Mouse (Mus musculus) spleen, postnatal 36 days (tissue): Measurements from ENCODE around the gene Adamts13.

Experiments used
- DNase-seq, 2 experiments: peaks; one replicate each; pipeline ENCODE4 v3.0.0; 2022; ENCODE audit warnings: low spot score in 2 of 2, mixed read lengths in 1 of 2

The Adamts13 gene

GRCm38 (mm10) chr2:26967262-26967661 lies 6.0 kb upstream of the Adamts13 start:
- no peak for DNase-seq

GRCm38 (mm10) chr2:26973960-26974359 lies 744 bp downstream of the Adamts13 start:
- peak in 1 of 2 experiments; percentile 19 for DNase-seq

- DNase-seq = no peak
Observed at GRCm38 (mm10) chr2:26980361-26980760, 7.1 kb downstream of the Adamts13 start.

GRCm38 (mm10) chr2:26984179-26984578 lies 11.0 kb downstream of the Adamts13 start:
- no peak for DNase-seq

GRCm38 (mm10) chr2:26984640-26985039 lies 11.4 kb downstream of the Adamts13 start:
- no peak for DNase-seq

DNA sequence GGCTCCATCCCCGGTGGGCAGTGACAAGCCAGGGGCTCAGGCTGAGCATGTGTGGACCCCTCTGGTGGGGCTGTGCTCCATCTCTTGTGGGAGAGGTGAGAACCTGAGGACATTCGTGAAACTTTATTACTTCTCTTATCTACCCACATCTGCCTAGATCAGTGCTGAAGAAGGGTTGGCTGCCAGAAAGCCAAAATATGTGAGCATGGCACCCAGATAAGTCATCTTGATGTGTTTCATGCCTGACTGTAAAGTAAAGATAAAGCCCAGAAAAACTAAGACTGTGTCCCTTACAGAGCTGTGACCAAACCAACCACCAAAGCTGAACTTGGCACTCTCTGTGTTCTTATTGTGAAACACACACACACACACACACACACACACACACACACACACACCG lies 20.7 kb downstream of the Adamts13 start:
- no peak for DNase-seq

- DNase-seq = no peak
Observed at GRCm38 (mm10) chr2:26997498-26997897, 24.3 kb downstream of the Adamts13 start.

DNA sequence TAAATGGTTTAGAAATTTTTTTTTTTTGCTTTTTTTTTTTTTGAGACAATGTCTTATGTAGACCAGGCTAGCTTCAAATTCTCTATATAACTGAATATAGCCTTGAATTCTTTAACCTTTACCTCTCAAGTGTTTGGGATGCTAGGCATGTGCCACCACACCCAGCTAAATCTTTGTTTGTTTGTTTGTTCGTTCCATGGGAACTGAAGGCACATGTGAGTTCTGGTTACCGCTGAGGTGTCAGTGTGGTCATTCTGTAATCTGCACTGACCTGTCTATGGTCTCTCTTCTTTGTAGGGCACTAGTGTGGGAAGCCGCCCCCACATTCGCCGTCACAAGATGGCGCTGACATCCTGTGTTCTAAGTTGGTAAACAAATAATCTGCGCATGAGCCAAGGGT lies 24.8 kb downstream of the Adamts13 start:
- DNase-seq = no peak

DNA sequence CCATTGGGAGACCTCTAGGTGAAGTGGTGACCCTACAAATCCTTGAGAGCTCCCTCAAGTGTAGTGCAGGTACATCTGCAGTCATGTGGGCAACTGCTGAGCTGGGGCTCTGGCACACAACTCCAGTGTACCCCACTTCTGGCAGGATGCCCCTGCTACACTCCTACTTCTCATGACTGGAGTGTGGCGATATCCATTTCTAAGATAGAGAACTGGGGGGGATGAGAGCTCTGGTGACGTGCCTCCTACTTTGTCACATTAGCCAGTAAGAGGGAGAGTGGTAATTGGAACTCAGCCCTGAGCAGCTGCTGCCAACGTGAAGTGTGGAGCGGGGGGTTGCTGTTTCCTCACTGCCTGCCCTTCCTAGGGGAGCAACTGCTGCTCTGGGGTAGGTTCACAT lies 33.0 kb downstream of the Adamts13 start:
- DNase-seq = no peak

DNA sequence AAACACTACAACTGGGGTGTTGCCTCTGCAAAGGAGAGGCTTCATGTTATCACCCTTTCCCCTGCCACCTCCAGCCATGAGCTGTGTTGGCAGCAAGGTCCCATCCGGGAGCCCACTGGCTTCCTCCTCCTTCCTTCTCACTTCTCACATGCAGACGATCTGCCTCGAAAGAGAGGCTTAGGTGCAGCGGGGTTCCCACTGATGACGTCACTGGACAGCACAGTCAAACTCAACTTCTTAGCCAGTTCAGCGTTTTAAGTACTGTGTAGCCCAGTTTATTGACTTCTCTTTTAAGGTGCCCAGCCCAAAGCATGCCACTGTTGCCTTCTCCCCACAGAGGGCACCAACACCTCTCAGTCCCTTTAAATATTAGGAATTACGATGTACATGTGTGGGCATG lies 34.5 kb downstream of the Adamts13 start:
- no peak for DNase-seq

DNA sequence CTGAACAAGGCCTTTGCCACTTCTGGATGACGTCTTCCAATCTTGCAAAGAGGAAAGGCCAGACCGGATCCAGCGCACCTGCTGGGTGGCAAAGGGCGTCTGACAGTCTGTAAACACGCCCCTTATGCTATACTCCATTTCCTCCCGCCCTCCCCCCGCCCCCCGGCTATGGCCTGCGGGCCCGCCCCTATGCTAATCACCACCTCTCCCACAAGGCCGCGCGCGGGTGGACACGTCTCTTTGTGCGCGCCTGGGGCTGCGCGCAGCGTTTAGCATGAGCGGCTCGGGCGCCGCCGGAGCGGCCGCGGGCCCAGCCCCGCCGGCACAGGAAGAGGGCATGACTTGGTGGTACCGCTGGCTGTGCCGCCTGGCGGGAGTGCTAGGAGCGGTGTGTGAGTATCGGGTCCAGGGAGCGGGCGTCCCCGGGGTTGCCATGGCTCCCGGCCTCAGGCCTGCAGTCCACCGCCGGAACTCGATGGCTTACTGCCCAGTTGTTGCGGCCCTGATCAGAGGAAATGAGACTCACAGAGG lies 36.6 kb downstream of the Adamts13 start, which contains the start of gene Cacfd1:
Gene Cacfd1 (plus strand): TSS at position 213 of the 531 bp plus-strand sequence.
- peak; percentile 89 to 90 for DNase-seq

DNA sequence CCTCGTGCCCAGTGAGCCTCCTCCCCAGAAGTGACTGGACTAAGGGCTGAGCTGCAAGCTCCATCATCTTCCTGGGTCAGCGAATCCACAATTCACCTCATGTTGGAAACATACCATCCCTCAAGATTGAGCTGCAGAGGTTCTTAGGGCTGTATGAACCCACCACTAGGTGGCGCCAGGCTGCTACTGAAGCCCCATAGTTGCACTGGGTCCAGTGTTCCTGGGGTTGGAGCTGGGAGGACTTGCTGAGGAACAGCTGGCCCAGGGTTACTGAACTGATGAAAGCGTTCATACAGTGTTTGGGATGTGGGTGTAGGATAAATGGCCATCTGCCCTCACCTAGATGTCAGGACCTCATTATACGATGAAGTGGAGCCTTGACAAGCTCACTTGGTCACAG lies 44.6 kb downstream of the Adamts13 start:
- DNase-seq = peak; percentile 48 to 61

GRCm38 (mm10) chr2:27019530-27019929 lies 46.3 kb downstream of the Adamts13 start:
- no peak for DNase-seq

DNA sequence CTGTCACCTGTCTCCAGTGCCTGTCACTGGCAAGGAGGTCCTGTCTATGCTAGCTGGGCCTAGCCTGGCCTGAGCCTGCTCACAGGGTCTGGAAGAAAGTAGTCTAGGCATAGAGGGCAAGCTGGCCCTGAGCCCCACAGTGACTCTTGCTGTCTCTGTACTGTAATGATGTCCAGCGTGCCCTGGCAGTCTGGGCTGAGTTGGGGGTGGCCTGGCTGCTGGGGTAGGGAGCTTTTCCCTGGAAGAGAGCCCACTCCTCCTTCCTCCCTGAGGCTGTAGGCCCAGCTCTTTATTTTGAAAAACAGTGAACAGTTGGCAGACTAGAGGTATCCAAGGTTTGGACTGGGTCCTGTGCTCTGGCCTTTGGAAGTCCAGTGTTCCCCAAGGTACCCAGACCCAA lies 47.9 kb downstream of the Adamts13 start:
- no peak for DNase-seq

DNA sequence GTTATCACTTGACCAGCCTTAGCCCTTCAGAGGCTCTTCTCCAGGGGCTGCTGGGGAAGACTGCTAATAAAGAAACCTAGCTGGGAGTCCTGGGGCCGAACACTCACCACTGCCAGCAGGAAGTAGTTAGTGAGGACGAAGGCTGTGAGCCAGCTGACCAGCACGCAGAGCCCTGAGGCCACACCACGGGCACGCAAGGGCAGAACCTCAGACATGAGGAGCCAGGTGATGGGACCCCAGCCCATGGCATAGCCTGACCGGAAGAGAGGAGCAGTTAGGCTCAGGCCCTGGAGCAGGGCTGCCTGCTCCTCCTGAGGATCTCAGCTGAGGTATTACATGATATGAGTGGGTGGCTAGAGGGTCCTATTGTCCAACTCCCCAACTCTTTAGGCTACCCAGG lies 49.4 kb downstream of the Adamts13 start:
- DNase-seq = no peak

DNA sequence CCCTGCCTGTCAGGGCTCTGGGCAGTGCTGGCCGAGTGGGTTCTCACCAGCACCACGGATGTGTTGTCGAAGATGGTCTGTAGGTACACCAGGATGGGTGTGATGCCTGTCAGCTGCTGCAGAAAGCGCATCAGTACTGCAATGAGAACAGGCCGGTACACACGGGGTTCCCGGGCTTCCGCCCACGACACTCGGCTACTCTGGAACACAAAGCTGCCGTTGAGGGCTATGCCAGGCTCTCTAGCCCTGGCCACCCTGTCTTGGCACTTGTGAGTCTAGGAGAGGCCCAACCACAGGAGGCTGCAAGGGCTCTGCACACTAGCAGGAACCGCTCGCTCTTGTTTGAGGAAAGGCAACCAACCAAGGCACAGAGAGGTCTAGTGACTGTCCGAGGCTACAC lies 50.9 kb downstream of the Adamts13 start:
- no peak for DNase-seq

DNA sequence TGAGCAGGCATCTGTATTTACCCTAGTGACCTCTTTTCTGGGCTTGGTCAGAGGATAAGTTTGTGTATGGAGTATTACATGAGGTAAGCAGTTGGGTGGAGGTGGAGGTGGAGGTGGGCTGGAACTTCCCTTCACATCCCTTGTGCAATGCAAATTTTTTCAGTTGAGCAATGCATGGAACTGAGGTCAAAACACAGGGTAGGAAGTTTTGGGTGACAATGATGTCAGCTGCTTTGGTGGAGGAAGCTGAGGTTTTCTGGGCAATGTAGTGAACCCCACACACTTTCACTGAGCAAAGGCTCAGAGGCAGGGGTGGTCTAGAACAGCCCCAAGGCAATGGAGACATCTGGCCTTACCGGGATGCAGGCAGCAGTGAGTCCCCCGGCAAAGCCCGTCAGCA lies 52.3 kb downstream of the Adamts13 start:
- DNase-seq = peak; percentile 66 to 69

GRCm38 (mm10) chr2:27026332-27026731 lies 53.1 kb downstream of the Adamts13 start:
- DNase-seq = no peak

GRCm38 (mm10) chr2:27026857-27027617 lies 53.8 kb downstream of the Adamts13 start:
- no peak for DNase-seq

DNA sequence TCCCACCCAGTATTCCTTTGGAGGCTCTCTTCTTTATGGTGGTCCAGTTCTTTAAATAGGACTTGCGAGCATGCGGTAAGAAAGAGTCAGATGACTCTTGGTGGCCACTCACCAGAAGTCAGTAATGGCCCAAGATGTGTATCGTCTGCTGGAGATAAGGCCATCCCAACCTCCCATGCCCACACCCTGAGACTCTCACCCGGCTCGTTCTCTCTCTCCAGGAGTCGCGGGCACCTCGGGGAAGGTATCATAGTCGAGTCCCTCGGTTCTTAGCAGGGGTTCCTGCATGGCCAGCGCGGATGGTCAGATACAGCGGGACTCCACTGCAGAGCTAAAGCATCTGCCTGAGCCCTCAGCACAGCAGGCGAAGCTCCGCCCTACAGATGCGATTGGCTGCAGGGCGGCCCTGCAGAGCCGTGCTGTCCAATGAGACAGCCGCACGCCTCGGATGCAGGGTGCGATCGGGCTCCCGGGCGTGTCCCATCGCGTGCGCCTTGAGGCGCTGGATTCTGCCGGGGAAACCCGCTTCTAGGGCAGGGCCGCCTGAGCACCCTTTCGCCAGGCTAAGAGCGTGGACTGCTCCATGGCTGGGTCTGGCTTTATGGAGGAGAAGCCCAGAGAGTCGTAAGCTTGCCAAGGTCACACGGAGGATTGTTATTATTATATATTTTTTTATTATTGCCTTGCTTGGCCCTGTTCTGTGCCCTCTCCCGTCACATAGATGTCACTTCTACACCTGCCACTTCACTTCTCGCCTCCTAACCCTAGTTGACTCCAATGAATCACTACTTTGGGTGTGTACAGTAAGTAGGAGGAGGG lies 54.6 kb downstream of the Adamts13 start, which contains the start of gene Slc2a6:
Gene Slc2a6 (minus strand): TSS at position 381 of the 819 bp plus-strand sequence.
- peak; percentile 89 to 92 for DNase-seq

DNA sequence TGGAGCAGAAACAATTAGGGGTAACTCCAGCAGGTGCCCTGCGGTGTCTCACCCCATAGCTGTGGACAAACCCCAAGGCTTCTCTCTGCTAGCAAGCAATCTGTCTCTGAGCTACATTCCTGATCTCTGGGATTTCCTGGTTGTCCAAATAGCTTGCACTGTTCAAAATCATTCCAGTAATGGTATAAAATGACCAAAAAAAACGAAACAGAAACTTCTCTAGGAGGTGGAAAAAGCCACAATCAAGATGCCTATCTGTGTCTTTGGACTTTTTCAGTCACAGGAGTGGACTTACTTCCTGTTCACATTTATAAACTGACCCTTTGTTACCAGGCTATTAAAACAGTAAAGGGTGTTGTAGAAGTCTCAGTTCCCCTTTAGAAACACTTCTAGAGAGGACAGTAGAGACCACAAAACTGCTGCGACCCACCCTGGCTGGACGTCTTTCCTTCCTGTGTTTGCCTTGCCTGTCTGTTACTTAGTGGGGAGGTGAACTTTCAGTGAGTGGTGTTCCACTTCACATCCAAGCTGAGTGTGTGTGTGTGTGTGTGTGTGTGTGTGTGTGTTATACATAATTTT lies 55.3 kb downstream of the Adamts13 start:
- peak; percentile 64 for DNase-seq

DNA sequence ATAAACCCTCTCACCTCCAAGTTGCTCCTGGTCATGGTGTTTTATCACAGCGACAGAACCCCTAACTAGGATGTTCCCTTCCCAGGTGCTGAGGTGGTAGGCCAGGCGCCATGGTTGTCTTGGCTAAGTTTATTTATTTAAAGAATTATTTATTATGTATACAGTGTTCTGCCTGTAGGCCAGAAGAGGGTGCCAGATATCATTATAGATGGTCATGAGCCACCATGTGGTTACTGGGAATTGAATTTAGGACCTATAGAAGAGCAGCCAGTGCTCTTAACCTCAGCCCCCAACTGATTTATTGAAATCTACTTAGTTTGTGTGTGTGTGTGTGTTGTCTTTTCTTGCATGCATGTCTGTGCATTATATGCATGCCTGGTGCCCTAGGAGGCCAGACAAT lies 59.1 kb downstream of the Adamts13 start:
- no peak for DNase-seq
